Mouse (Mus musculus): ENCODE measurements around the gene Sbds. TPM values are rescaled to one million over a fixed set of nuclear protein-coding genes. Genes with fewer than 3 reads are reported as not detected.

Gene Sbds
- polyA plus RNA-seq, 1 experiment, result 43.2 TPM

Other genes starting within 250 kb of the Sbds start
- 26.4 TPM for gene Asl, start 226.3 kb downstream of the Sbds start, polyA plus RNA-seq (2012; fragmentation: generic; extraction: Trizol)
- gene Crcp, start 226.2 kb downstream of the Sbds start, polyA plus RNA-seq (2012; fragmentation: generic; extraction: Trizol), result 32.6 TPM
- gene Tpst1, start 182.2 kb downstream of the Sbds start, polyA plus RNA-seq (2012; fragmentation: generic; extraction: Trizol), result 22.3 TPM
- gene Kctd7, start 110.7 kb downstream of the Sbds start, polyA plus RNA-seq (2012; fragmentation: generic; extraction: Trizol), result 2.4 TPM
- 14.3 TPM for gene Rabgef1, start 83.7 kb downstream of the Sbds start, polyA plus RNA-seq (2012; fragmentation: generic; extraction: Trizol)
- gene Tmem248, start 38.4 kb downstream of the Sbds start, polyA plus RNA-seq (2012; fragmentation: generic; extraction: Trizol), result 26.9 TPM
- 24.2 TPM for gene Tyw1, start 89 bp upstream of the Sbds start, polyA plus RNA-seq (2012; fragmentation: generic; extraction: Trizol)
- 0.02 TPM for gene Caln1, start 113.9 kb upstream of the Sbds start, polyA plus RNA-seq (2012; fragmentation: generic; extraction: Trizol)
- gene A330070K13Rik, start 129.1 kb upstream of the Sbds start, polyA plus RNA-seq (2012; fragmentation: generic; extraction: Trizol), result not detected